Mouse (Mus musculus) small intestine, adult 2 months (tissue): ENCODE measurements around the gene Vmn2r20. TPM values are rescaled to one million over a fixed set of nuclear protein-coding genes. Genes with fewer than 3 reads are reported as not detected.
"Not testable (repeated sequence)": the region's sequence is repeated elsewhere in the genome, so short reads cannot be mapped to it uniquely, and the experiment has no call there.

Experiments used
- H3K27ac ChIP-seq: fragments of 200-500 bp; 2 replicates; pipeline ENCODE4 v1.5.1; 2012; ENCODE audit warnings: low read depth, low read length, control low read depth, inconsistent platforms; ENCODE audit not compliant: insufficient read depth
- H3K27me3 ChIP-seq: fragments of 200-500 bp; 2 replicates; pipeline ENCODE4 v1.6.1; 2012; ENCODE audit warnings: mild to moderate bottlenecking, moderate library complexity, low read length, inconsistent platforms; ENCODE audit not compliant: control insufficient read depth, insufficient read depth
- H3K36me3 ChIP-seq: fragments of 200-500 bp; 2 replicates; pipeline ENCODE4 v1.6.1; 2012; ENCODE audit warnings: mild to moderate bottlenecking, low read length, control low read depth, inconsistent platforms; ENCODE audit not compliant: control insufficient read depth, insufficient read depth
- H3K4me1 ChIP-seq: fragments of 200-500 bp; 2 replicates; pipeline ENCODE4 v1.6.1; 2012; ENCODE audit warnings: low read length, inconsistent platforms, mixed read lengths; ENCODE audit not compliant: control insufficient read depth, insufficient read depth, insufficient read length
- H3K4me3 ChIP-seq: fragments of 200-500 bp; 2 replicates; pipeline ENCODE4 v1.5.1; 2012; ENCODE audit warnings: low read depth, mild to moderate bottlenecking, control low read depth, inconsistent platforms, low read length, moderate library complexity
- CTCF ChIP-seq: fragments of 200-500 bp; IDR thresholded peaks from 2 replicates; pipeline ENCODE4 v1.5.1; 2012; ENCODE audit warnings: low read depth, mild to moderate bottlenecking, control low read depth, inconsistent platforms, low read length, moderate library complexity, mixed read lengths; ENCODE audit not compliant: insufficient replicate concordance, insufficient read length; ENCODE audit errors: extremely low read depth
- POLR2A ChIP-seq: fragments of 200-500 bp; IDR thresholded peaks from 2 replicates; pipeline ENCODE4 v1.6.1; 2012; ENCODE audit warnings: low read depth, mild to moderate bottlenecking, control low read depth, inconsistent platforms, low read length, moderate library complexity
- WGBS: fragments of 180-500 bp; shearing (Covaris S2); methylation state at CpG from one replicate; pipeline ENCODE4 v1.1.7; 2018; 5-methylcytosine and 5-hydroxymethylcytosine counted together
- polyA plus RNA-seq: library from polyadenylated mRNA; depleted of rRNA; stranded (reverse); fragments of >200 nt; gene quantifications from 2 replicates; pipeline ENCODE4 v1.2.3, GENCODE M21; 2012; rRNA removed

Gene Vmn2r20
- polyA plus RNA-seq: not detected in 2 replicates

GRCm38 (mm10) chr6:123418016-123418415, at the start of gene Vmn2r20:
Gene Vmn2r20, minus strand, starts transcription at chr6:123418116.
- not testable (repeated sequence) for H3K4me3 ChIP-seq, H3K36me3 ChIP-seq, H3K27me3 ChIP-seq, H3K27ac ChIP-seq, H3K4me1 ChIP-seq
- no CpG with 5 or more reads among the region's 4 CpGs for WGBS

GRCm38 (mm10) chr6:123424413-123424812, 6.5 kb upstream of the Vmn2r20 start:
- H3K27me3 ChIP-seq, H3K4me3 ChIP-seq, H3K4me1 ChIP-seq, H3K36me3 ChIP-seq, H3K27ac ChIP-seq: not testable (repeated sequence)
- WGBS: no CpG with 5 or more reads among the region's 1 CpGs

- not testable (repeated sequence) for H3K36me3 ChIP-seq, H3K4me1 ChIP-seq, H3K4me3 ChIP-seq, H3K27me3 ChIP-seq, H3K27ac ChIP-seq
- no CpG with 5 or more reads among the region's 8 CpGs for WGBS
Measured at GRCm38 (mm10) chr6:123406918-123407665, 10.8 kb downstream of the Vmn2r20 start.

GRCm38 (mm10) chr6:123388824-123389223, 29.1 kb downstream of the Vmn2r20 start:
- H3K4me3 ChIP-seq, H3K4me1 ChIP-seq, H3K27me3 ChIP-seq, H3K27ac ChIP-seq, H3K36me3 ChIP-seq: not testable (repeated sequence)

- Histone ChIP-seq H3K4me3 (no peak overlapping the region), H3K4me1 (no peaks in the 10 kb centered on the region), H3K36me3 (no peaks in the 10 kb centered on the region), H3K27ac (no peak overlapping the region), H3K27me3 (no peaks in the 10 kb centered on the region)
- 78% methylated on average over 1 of the region's 1 CpGs for WGBS
- no peak for TF ChIP-seq POLR2A
- no peak for TF ChIP-seq CTCF
Measured at GRCm38 (mm10) chr6:123346141-123346540, 71.8 kb downstream of the Vmn2r20 start.

GRCm38 (mm10) chr6:123340093-123340492, 77.8 kb downstream of the Vmn2r20 start:
- TF ChIP-seq CTCF (no peak), POLR2A (no peak)
- Histone ChIP-seq H3K36me3 (no peaks in the 10 kb centered on the region), H3K4me1 (no peaks in the 10 kb centered on the region), H3K27me3 (no peaks in the 10 kb centered on the region), H3K4me3 (no peak overlapping the region), H3K27ac (no peak overlapping the region)

GRCm38 (mm10) chr6:123332503-123332902, 85.4 kb downstream of the Vmn2r20 start:
- H3K27ac ChIP-seq: no peak overlapping the region
- WGBS: 26% methylated on average over 2 of the region's 2 CpGs
- no peaks in the 10 kb centered on the region for H3K36me3 ChIP-seq
- TF ChIP-seq POLR2A (no peak), CTCF (no peak)
- H3K27me3 ChIP-seq: no peaks in the 10 kb centered on the region
- H3K4me3 ChIP-seq: no peak overlapping the region
- H3K4me1 ChIP-seq: no peaks in the 10 kb centered on the region

Other genes with a start within 250 kb of the Vmn2r20 start
- gene Clec4b2, start 245.2 kb downstream of the Vmn2r20 start, polyA plus RNA-seq: not detected in 2 replicates
- 0.66 and 0.75 TPM in 2 replicates for gene Clec4n, start 188.3 kb downstream of the Vmn2r20 start, polyA plus RNA-seq
- 0.34 TPM in 1 of 2 replicates, not detected in the other for gene Clec4d, start 156.0 kb downstream of the Vmn2r20 start, polyA plus RNA-seq
- not detected in 2 replicates for gene Clec4e, start 128.2 kb downstream of the Vmn2r20 start, polyA plus RNA-seq
- not detected in 2 replicates for gene Vmn2r19, start 109.8 kb downstream of the Vmn2r20 start, polyA plus RNA-seq
- not detected in 2 replicates for gene Vmn2r21, start 115.3 kb upstream of the Vmn2r20 start, polyA plus RNA-seq
- gene Vmn2r22, start 232.6 kb upstream of the Vmn2r20 start, polyA plus RNA-seq: not detected in 2 replicates